Mouse (Mus musculus) 416B (cell line): Measurements from ENCODE around the gene Rapgef4.

Source experiments
- DNase-seq: peaks from one replicate; pipeline ENCODE4 v3.0.0; 2011; ENCODE audit warnings: low read depth

Rapgef4 gene

DNA sequence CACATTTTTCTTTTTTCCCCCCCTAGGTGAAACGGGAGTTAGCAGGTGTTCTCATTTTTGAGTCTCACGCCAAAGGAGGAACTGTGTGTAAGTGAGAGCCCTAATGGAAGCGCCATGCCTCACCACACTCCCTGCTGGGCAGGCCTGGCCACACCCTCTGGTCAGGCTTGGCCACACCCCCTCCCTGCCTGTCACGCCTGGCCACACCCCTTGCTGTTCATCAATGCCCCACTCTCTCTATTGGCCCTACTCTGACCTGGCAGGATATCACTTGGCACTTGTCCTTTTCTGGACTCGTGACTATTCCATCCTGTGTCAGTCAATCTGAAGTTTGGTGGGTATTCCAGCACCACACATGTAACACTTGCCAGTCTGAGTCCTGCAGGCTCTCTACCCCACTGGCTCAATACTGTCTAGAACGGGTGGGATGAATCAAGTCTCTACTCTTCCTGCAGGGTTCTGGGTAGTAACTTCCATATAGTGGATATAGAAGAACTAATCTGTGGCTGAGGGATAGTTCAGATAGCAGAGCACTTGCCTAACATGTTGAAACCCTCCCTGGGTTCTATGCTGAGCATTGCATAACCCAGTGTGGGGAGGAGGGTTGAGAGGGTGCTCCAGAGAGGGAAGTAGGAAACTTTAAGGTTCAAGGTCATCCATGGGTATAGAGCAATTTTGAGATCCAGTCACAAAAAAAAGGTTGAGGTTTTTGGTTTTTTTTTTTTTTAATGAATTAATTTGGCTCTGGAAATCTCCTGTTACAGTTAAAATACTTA lies 215.3 kb downstream of the Rapgef4 start:
- peak; percentile 91 for DNase-seq

DNA sequence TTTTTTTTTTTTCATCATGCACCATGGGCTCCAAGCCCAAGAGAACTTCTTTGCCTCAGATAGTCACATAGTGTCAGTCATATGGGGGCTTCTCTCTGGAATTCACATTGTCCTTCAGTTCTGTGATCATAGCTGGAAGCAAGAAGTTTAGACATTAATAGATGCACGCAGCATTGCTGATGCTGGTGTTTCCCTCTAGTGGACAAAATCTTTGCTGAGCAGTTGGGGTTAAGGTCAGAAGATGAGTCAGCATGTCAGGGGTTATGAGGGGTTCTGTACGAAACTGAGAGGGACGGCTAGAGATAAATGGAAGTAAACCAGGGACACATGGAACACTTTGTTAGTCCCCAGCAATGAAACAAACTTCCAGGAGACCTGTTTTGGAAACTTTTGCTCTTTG lies 216.0 kb downstream of the Rapgef4 start:
- DNase-seq: peak; percentile 89

DNA sequence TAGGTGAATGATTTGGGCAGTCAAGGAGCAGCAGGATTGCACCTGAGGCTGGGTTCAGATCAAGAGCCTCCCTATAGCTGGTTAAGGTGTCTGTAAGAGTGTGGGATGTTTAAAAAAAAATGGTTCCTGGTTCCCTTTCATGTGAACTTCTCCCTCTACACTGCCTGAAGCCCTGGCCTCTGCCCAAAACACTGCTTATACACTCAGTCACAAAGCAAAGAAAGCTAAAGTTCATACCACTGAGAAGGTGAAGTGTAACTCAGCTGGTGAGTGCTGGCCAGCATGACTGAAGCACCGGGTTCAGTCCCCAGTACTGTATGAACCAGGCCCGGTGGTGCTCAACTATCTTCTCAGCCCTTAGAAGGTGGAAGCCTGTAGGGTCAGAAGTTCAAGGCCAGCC lies 218.4 kb downstream of the Rapgef4 start:
- DNase-seq: no peak

DNA sequence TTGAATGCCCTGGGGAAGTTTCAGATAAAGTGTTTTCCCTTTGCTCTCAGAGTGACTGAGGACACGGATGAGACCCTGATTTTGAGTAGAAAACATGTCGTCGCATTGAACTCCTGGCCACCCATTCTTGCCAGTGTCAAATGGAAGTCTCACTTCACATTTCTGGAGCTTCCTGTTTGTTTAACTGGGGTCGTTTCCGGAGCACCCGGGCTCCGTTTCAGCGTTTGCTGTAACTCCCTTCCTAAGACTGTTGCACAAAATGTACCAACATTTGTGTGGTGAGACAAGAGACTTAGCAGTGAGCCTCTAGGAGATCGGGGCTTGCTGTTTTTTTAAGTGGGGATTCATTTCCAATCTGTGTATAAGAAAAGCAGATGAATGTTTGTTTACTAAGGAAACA lies 220.5 kb downstream of the Rapgef4 start:
- DNase-seq: peak; percentile 78

DNA sequence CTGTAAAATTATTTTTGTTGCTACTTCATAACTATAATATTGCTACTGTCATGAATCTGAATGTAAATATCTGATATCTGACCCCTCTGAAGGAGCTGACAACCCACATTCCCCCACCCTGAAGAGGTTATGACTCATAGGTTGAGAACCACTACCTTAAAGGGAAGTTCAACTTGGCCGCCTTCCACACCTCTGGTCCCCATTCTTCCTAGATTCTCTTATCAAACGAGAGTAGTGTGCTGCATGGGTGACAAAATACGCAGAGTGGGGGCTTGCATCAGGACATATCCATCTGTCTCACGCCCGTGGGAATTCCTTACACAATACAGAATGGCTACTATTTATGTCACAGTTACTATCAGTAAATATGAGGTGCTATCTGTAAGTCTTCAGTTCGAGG lies 221.2 kb downstream of the Rapgef4 start:
- peak; percentile 92 for DNase-seq

DNA sequence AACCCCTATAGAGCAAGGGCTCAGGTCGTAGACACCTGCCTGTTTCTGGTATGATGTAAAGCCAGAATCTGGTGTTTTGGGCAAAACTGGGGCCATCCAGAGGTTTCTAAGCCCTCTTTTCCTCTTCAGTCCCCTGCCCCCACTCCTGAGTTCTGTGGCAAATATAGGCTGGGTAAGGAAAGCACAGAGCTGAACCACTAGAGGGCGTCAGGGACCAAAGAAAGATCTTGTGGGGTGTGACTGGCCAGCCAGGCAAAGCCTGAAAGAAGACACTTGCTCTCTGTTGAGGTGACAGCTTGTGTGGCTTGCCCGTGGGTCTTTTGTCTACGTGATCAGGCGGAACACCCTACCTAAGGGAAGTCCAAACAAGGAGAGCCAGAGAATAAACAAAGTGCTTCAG lies 222.6 kb downstream of the Rapgef4 start:
- peak; percentile 89 for DNase-seq

DNA sequence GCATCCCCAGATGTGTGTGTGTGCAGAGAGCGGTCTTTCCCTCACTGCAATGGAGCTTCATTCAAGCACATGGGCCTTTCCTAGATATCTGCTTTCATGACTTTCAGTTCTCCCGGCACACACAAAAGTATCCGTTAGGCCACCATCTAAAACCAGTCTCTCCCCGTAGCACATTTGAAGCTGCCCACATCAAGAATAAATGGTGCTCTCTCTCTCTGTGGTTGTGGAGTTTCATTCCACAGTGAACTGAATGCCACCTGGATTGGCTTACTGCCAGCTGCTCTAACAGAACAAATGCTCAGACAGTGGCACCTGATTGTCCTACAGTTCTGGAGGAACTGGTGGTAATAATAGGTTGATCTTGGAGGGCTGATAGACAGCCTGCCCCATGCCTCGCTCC lies 224.8 kb downstream of the Rapgef4 start:
- DNase-seq: no peak

DNA sequence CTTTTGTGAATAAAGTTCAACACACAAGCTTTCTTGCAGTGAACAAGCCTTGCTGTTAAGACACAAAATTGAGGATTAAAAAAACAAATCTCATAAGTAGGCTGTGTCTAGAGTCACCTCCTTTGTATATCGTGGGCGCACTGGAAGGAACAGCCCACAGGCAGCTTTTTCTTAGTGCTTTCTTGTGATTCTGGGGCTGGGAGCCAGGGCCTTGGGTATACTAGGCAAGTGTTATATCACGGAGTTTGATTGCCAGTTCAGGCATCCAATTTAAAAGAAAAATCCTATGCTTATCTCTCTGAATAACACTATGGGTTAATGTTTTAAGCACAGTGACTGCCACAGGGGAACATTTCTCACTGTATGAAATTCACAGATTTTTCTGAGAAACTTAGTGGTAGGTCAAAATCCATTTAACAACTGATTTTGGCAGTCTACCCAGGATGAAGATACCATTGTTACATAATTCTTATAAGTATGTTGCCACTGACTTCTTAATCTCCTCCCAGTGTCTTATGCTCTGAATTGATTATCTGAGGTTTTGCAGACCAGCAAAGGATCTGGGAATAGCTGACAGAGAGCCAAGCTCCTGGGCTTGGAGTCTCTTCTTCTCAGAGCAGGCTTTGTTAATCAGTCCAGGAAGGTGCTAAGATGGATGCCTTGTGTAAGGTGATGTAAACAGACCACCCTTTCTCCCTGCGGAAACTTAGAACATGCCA lies 225.6 kb downstream of the Rapgef4 start:
- no peak for DNase-seq

DNA sequence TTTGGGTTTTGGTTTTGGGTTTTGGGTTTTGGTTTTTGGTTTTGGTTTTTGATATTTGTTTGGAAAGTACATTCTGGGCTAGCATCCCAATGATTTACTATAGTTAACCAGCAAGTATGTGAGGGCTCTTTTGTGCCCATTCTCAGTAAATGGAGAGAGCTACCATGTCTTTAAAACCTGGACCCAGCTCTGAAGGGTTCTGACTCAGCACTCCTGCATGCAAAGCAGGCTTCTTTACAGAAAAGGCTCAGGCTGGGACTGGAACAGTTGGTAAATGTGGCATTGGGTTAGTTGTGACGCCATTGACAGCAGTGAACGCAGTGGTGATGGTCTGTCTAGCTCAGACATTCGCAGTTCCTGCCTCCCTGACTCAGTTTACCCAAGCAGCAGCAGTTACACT lies 236.3 kb downstream of the Rapgef4 start:
- DNase-seq: no peak

DNA sequence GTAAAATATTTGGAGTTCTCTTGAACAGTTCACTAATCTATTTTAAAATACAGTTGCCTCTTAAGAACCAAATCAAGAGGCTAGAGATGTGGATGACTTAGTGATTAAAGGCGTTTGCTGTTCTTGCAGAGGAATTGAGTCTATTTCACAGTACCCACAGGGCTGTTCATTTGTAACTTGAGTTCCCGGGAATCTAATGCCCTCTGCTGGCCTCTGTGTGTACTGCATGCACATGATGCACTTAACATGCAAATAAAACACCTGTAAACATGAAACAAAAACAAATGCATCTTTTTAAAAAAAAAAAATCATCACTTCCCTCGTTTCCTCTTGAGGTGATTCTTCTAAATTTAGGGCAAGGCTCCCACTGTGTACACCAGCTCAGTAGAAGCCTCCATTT lies 238.9 kb downstream of the Rapgef4 start:
- DNase-seq: peak; percentile 79

DNA sequence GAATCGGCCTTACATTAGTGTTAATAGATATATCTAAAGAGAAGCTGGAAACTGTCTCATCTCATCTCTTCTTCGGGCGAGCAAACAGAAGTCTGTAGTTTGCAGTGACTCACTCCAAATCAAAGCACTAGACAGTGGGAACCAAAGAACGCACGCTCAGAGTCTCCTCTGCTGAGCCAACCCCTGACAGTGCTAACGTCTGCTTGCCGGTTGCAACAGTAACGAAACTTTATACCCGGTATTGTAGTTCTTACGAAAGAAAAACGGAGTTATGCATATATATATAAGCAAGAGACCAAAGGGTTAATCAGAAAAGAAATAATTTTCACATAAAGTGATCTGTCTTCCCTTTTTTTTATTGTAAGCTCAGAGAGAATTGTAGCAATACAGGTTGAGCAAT lies 240.2 kb downstream of the Rapgef4 start:
- DNase-seq: peak; percentile 54

DNA sequence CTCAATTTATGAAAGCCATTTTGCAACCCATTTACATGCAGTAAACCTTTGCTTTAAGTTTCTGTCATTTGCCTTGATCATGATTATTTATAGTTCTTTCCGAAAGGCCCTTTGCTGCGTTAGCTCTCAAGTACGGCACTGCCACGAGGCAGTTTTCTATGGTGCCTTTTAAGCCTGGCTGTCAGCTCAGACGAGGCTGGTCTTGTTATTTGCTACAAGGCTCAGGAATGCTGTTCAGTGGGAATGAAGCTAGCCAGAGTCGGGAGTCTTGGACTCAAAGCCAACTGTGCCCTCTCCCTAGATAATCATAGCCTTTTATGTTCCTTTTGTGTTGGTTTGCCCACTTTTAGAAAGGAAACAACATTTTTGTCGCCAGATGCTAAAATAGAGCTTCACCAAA lies 240.7 kb downstream of the Rapgef4 start:
- no peak for DNase-seq

DNA sequence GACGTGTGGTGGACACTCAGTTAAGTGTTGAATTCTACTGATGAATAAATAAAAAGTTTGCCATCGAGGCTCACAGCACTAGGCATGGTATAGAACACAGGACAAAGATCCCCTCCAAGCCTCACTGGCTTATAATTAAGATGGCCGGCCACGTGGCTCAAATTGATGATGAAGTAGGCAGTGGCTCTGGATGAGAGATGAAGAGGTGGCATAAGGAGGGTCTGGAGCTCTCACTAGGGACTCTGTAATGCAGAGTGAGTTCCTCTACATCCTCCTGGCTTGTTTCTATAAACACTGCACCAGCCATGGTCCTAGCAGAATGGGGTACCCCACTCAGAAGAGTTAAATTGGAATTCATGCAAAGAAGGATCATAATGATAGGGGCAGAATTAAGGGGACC lies 241.2 kb downstream of the Rapgef4 start:
- DNase-seq: no peak

DNA sequence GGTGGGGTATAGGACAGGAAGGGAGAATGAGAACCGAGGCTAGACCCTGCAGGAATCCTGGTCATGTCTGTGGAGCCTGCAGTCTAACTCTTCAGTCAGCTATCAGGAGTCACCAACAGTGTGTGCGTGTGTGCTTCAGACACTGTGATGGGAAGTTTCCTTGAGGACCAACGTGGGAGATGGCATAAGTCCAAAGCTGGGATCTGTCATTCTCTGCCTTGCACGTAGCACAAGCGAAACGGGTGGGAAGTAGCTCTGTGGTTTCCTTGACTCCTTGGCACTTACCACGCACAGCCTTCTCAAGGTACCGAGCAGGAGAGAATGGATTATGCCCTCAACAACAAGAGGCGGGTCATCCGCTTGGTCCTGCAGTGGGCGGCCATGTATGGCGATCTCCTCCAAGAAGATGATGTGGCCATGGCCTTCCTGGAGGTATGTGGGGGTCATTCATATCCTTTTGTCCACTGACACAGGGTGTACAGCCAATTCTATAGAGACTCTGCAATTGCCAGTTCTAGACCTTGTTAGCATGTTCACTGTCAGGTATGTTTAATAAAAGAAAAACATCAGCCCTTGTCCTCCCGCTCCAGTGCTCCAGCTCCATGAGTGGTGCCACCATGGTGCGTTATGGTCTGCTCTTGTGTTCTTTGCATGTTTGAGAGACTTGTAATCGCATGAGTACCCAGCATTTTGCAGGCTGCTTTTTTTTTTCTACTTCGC lies 241.9 kb downstream of the Rapgef4 start:
- DNase-seq: no peak

DNA sequence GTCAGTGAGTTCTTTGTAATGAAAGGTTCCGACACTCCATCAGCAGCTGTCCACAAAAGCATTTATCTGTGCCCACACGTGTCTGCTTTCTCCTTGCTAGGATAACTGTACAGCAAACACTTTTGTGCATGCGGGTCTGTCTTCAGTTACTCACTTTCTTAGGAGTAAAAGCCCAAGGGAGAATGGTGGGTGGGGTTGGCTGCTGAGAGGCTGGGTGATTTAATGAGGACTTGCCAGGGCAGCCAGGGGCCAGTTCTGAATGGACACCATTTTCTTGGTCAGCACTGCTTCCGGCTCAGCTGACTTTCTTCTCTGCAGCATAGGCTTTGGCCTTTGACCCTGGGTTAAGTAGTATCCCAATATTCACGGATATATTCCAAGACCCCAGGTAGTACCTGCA lies 242.4 kb downstream of the Rapgef4 start:
- DNase-seq: no peak

DNA sequence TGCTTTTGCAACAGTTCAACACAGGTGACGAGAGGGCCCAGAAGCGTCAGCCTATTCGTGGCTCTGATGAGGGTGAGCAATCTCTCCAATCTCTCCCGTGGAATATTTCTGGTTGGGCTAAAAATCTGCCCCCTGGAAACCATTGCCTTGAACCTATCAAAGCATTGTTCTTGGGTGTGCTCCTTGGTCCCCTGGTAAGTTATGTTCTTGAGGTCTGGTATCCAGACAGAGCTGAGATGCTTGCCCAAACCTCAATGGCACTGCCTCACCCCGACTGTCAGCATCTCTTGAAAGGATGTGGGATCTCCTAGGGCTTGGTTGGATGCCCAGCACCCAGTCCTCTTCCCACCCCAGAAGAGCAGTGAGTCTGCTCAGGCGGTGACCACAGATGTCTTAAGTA lies 245.0 kb downstream of the Rapgef4 start:
- DNase-seq: no peak

DNA sequence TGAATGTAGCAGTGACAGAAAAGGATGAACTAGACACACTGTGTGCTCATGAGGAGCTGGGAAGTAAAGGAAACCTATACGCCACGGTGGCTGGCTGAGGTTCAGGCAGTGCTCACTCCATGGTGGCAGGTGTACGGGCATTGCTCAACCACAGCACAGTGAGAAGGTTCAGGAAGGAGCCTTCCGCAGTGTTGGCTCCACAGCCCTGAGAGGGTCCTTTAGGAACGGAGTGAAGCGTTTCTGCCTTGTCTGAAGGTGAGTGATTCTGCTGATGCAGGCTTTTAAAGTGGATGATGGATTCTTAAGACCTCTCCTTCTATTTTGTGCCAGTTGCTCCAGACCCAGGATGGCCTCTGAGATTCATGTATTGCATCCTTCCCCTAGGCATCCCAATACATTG lies 246.4 kb downstream of the Rapgef4 start:
- no peak for DNase-seq

DNA sequence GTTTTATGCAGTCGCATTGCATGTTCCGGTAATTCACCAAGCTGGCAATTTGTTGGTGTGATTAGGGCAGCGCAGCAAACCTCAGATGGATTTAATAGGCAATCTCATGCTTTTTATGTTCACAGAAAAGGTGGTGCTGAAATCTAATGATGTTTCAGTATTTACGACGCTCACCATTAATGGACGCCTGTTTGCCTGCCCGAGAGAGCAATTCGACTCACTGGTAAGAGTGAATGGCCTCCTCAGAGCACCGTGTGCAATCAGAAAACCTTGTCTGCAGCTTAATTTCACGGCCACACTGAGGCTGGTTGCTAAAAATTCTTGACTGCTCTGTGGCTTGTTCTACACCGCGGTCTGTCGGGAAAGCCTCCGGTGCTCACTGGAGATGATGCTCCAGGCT lies 247.8 kb downstream of the Rapgef4 start:
- DNase-seq: no peak

DNA sequence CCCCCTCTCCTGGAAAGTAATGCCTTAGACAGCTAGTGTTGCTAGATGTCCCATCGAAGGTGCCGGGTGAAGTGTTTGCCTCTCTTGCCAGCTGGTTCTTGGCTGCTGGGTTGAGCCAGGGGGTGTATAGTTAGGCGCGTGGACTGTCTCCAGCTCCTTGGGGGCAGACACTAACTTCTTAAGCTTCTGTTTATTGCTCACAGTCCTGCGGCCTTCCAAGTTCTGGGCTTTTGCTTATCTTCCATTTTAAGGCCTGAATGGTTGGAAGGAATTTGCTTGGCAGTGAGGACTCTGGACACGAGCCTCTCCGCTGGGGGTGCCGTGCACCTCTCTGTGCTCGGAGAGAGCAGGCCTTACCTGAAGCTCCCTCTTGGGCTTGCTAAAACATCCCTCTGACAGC lies 249.5 kb downstream of the Rapgef4 start:
- DNase-seq: no peak

DNA sequence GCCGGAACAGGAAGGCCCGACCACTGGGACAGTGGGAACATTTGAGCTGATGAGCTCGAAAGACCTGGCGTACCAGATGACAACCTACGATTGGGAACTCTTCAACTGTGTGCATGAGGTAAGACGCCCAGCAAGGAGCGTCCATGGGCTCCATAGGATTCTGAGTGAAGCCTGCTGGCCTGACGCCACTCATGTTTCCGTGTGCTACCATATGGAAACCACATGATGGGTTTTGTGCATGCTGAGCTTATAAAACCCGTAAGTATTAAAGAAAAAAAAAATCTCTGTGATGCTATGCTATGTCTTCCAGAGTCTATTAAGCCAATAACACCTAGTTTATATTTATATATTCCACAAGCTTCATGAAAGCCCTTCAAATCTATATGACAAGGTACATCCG lies 253.0 kb downstream of the Rapgef4 start:
- DNase-seq: no peak

DNA sequence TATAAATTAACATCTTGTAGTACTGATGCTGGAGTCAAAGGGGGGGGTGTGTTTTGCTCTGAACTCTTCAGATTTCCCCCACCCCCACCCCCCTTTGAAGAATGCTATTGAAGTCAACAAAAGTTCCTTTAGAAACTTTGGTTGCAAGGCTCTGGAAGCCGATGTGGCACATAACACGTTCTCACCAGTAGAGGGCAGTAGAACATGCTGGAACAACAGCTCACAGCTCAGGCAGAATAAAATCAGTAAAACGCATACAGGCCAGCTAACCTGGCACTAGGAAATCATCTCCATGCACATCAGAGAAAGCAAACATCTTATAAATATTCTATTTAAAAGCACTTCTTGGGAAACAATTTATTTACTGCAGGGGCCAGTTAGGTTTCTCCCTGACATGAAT lies 253.9 kb downstream of the Rapgef4 start:
- peak; percentile 78 for DNase-seq

DNA sequence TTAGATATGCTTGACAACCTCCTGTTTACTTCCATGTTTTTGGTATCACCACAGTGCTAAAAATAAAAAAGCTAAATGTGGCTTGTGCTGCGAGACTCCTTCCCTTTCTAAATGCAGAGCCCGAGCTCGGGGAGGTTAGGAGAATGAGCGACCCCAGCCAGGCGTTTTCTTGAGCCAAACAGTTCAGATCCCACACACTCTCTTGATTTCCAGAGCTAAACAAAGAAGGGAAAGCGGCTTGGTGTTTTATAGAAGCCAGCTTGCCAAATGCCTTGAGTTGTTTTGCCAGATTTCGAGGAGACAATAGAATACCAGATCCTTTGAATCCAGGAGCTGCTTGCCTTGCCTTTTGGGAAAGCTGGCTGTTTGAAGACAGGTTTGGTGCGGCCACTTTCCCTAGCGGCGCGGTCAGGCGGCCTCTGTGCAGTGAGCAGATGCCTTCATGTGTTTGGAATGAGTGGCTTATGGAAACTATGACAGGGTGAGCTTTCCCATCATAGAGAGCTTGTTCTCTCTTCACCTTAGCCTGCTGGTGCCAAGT lies 254.4 kb downstream of the Rapgef4 start:
- DNase-seq: no peak

DNA sequence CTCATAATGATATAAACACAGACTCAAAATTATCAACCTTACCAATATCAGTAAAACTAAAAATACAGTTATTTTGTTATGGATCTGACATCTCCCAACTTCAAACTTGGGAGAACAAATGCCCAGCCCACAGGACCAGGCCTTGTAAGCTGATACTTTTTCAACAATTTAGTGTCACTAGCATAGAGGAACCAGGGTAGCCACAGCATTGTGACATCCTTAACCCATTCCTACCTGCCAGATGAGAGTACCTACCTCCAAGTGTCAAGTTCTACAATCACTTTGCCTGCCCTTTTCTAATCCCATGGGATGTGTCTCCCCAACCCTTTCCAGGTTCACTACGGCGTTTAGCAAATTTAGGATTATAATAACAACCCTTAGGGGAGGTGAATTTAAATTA lies 257.4 kb downstream of the Rapgef4 start:
- peak; percentile 63 for DNase-seq
